Mouse (Mus musculus) adrenal gland, adult (tissue): ENCODE measurements at regions not wholly inside any gene's neighbourhood (a gene's known extent, or its start where the extent isn't known, plus 50 kb on each side); places are given as distances from the start of the nearest gene placed in this dataset.
A peak's percentile ranks its signal among the peaks of the same experiment; 100 is the strongest.

ENCODE experiments used
- DNase-seq, 2 experiments: peaks; one replicate each; pipeline ENCODE4 v3.0.0; 2022 to 2023; ENCODE audit warnings: low spot score in 1 of 2; ENCODE audit not compliant: inconsistent age in 2 of 2

GRCm38 (mm10) chr14:98844221-98844620 is 149.9 kb downstream of the Rpl36a-ps1 start:
- no peak for DNase-seq

- no peak for DNase-seq
Observed at GRCm38 (mm10) chr14:98834316-98834715, 159.8 kb downstream of the Rpl36a-ps1 start.

- no peak for DNase-seq
Observed at GRCm38 (mm10) chr14:98833230-98833999, 160.7 kb downstream of the Rpl36a-ps1 start.

- DNase-seq = no peak
Observed at GRCm38 (mm10) chr14:98832401-98832800, 161.7 kb downstream of the Rpl36a-ps1 start.

GRCm38 (mm10) chr14:98829958-98830633 is 164.0 kb downstream of the Rpl36a-ps1 start:
- DNase-seq = no peak

- no peak for DNase-seq
Observed at GRCm38 (mm10) chr14:98827490-98827889, 166.6 kb downstream of the Rpl36a-ps1 start.

- no peak for DNase-seq
Observed at GRCm38 (mm10) chr14:98813657-98814056, 180.5 kb downstream of the Rpl36a-ps1 start.

- DNase-seq = peak in 1 of 2 experiments; percentile 57
Observed at GRCm38 (mm10) chr14:98810259-98811042, 183.7 kb downstream of the Rpl36a-ps1 start.

- DNase-seq = no peak
Observed at GRCm38 (mm10) chr14:98808117-98808516, 186.0 kb downstream of the Rpl36a-ps1 start.

- DNase-seq = no peak
Observed at GRCm38 (mm10) chr14:98805066-98805465, 189.1 kb downstream of the Rpl36a-ps1 start.

- DNase-seq = no peak
Observed at GRCm38 (mm10) chr14:98801293-98801692, 192.8 kb downstream of the Rpl36a-ps1 start.

GRCm38 (mm10) chr14:98791970-98792369 is 202.1 kb downstream of the Rpl36a-ps1 start:
- no peak for DNase-seq

- DNase-seq = no peak
Observed at GRCm38 (mm10) chr14:98791232-98791906, 202.7 kb downstream of the Rpl36a-ps1 start.

GRCm38 (mm10) chr14:98789794-98790193 is 204.3 kb downstream of the Rpl36a-ps1 start:
- no peak for DNase-seq

GRCm38 (mm10) chr14:98781711-98782110 is 212.4 kb downstream of the Rpl36a-ps1 start:
- no peak for DNase-seq

GRCm38 (mm10) chr14:98772080-98772479 is 222.0 kb downstream of the Rpl36a-ps1 start:
- DNase-seq = no peak

GRCm38 (mm10) chr14:98768845-98769244 is 225.3 kb downstream of the Rpl36a-ps1 start:
- no peak for DNase-seq

GRCm38 (mm10) chr14:98767481-98767880 is 226.6 kb downstream of the Rpl36a-ps1 start:
- DNase-seq = no peak

GRCm38 (mm10) chr14:98765358-98765757 is 228.8 kb downstream of the Rpl36a-ps1 start:
- no peak for DNase-seq

GRCm38 (mm10) chr14:98750766-98751165 is 243.4 kb downstream of the Rpl36a-ps1 start:
- DNase-seq = no peak
